Mouse (Mus musculus) left cerebral cortex, postnatal 14 days (tissue): ENCODE measurements around the gene Gm49601. TPM values are rescaled to one million over a fixed set of nuclear protein-coding genes. Genes with fewer than 3 reads are reported as not detected.

ENCODE experiments used
- DNase-seq, 2 experiments: peaks; one replicate each; pipeline ENCODE4 v3.0.0; 2021 to 2022; ENCODE audit warnings: low spot score in 2 of 2, mixed read lengths in 1 of 2
- intact Hi-C: fragments of 180-260 bp; cut with DNase I; formaldehyde crosslinking; loops from one replicate; pipeline ENCODE4 v1.15.1; 2025
- total RNA-seq, 2 experiments: library from RNA; stranded (reverse); gene quantifications; 2 replicates each; pipeline ENCODE4 v1.2.3; 2021

Gene Gm49601
- total RNA-seq, 2 experiments from 2014 or later = 216 to 232 TPM

DNA sequence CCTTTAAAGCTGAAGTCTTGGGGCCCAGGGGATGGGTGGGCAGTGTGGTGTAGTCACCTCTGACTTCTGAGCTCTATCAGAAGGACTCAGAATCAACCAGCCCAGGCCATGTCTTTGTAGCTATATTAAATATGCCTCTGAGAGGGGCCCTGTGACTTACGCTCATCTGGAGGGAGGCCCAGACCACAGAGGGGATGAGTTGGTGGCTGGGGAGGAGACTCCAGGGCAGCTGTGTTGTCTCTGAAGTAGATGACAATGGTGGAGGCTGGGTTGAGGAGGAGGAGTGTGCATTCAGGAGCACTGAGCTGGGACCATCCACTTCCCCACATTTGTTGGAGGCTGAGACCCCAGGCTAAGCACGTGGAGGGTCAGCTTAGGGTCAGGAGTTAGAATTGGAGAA is 7.9 kb downstream of the Gm49601 start:
- DNase-seq = no peak
- intact Hi-C loops = loop anchor here (5.0 kb wide), 1 partner anchor 271 kb away; the partner anchor contains the start of genes Arvcf and Tango2

- intact Hi-C loops = loop anchor here (1.0 to 5.0 kb wide), 2 partner anchors 174 to 270 kb away; partner anchors contain the start of genes Arvcf and Tango2
- peak; percentile 89 to 94 for DNase-seq
Measured at GRCm38 (mm10) chr16:18617370-18618065, 8.7 kb downstream of the Gm49601 start.

DNA sequence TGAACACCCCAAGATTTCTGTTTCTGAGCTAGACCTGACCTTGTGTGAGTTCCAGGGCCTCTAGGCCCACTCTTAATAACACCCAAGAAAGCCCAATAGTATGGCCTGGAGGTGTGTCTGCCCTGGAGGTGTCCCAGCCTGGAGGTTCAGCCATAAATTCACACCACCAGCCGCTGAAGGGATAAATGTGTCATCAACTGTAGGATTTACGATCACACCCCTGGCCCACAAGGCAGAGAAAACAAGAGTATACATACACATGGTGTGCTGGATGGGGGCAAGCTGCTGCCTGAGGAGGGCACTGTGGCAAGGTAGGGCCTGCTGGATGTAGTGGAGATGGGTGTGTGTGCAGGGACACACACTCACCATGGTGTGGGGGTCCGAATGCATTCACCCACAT is 12.9 kb downstream of the Gm49601 start:
- no peak for DNase-seq
- intact Hi-C loops = no loop called here

DNA sequence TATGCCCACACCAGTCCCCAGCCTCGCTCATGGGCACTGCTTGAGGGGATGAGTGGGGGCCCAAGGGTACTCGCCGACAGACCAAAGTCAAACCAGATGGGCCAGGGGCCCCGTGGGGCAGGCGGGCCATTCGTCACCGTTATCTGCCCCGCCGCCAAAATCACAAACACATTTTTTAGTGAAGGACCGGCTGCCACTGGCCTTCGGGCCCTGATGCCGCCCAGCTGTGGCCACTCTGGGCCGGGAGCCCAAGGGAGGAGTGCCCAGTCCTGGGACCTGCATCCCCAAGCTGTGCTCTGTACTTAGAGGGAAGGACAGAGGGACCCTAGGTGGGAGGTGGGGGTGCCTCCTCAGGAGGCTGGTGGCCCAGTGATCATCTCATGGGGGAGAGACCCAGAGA is 14.5 kb downstream of the Gm49601 start:
- DNase-seq = no peak
- intact Hi-C loops = no loop called here

- no peak for DNase-seq
- intact Hi-C loops = no loop called here
Measured at GRCm38 (mm10) chr16:18609099-18609498, 17.1 kb downstream of the Gm49601 start.

DNA sequence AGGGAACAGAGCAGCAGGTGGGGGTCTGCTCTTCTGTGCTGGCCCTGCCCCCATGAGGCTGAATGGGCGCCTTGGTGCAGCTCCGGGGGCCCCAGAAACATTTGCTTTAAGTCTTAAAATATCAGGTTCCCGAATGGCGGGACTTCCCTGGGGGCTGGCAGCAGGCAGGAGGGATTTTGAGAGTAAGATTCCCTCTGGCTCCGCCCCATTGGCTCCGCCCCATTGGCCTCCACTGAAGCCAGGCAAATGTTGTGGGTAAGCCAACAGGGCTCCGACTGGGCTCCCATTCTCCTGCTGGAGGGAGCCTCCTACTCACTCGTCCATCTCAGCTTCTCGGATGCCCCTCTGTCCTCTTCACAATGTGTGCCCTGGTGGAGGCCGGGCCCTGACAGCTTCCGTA is 18.0 kb downstream of the Gm49601 start:
- intact Hi-C loops = no loop called here
- DNase-seq = no peak

DNA sequence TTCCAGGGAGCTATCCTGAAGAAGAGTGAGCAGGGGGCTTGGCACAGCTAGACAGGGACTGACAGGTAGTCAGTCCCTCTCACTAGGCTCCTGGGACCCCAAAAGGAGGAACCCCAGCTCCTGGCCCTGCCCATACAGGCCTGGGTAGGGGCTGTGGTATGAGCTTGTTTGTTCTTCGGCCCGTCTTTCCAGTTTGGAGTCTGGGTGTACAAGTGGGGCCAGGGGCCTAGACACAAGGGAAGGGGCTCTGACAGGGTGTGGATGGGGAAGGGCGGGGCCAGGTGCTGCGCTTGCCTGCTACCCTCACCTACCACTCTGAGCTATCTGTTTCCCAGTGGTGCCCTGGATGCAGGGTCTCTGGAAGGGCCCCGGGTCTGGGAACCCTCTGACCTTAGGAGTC is 20.5 kb downstream of the Gm49601 start:
- no peak for DNase-seq
- intact Hi-C loops = no loop called here

DNA sequence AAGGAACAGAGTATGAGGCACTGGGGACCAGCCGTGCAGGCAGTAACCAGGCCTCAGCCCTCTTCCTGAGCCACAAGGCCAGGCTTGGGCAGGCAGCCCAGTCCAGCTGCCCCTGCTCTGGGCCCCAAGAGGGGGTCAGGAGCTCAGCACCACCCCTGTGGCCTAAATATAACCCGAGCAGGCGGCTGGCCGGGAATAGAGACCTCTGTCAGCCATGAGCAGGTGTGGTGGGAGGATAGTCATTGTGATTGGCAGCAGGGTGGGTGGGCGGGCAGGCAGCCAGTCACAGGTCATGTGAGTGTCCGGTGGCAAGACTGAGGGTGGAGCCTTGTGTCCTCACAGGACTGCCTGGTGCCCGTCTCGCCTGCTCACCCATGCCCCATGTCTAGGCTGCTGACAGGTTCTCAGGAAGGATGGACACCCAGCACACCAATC is 21.9 kb downstream of the Gm49601 start:
- no peak for DNase-seq
- intact Hi-C loops = no loop called here

DNA sequence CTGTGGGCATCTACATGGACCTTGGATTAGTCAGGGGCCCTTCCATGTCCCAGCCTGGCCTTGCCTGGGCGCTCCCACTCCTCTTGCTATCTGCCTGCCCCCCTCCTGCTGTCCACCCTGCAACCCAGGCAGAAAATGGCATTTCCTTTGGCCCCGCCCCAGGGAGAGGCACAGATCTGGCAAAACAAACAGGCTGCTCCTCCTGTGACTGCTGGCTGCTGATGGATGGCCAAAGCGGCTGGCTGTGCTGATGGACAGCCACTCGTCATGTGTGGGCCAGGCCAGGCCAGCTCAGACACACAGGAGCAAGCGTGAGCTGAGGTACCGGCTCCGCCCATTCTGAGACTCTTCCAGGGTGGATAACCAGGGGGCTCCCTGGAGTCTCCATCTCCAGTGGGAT is 24.8 kb downstream of the Gm49601 start:
- intact Hi-C loops = no loop called here
- DNase-seq = no peak

DNA sequence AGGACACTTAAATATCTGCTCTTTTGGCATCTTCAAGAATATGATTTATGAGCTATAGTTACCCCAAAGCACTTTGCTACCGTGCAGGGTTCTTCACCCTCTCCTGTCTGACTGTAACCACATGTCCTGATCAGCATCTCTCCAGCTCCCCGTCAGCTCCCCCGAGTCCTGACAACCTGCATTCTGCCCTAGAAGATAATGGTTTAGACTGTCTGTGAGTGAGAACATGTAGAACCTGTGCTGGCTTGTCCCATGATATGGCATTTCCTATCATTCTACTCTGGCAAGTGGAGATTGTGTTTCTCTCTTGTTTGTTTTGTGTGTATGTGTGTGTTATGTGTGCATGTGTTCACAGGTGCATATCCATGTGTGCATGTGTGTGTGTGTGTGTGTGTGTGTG is 28.2 kb downstream of the Gm49601 start:
- DNase-seq = no peak
- intact Hi-C loops = no loop called here

DNA sequence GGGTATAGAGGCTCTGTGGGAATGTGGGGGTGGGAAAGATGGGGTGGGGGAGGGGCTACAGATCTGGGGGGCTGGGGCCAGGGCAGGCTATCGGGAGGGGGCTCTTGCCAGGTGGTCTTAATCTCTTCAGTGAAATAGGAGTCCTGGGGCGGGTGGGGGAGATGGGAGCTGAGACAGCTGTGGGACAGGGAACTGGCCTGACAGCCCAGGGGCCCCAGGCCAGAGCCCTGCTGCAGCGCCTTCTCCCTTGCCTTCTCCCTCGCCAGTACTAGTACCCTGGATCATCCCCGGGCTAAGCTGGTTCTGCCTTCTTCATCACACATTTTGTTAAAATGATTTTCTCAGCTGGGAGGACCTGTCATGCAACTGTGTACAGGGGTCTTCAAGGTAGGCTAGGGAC is 30.0 kb downstream of the Gm49601 start:
- DNase-seq = no peak
- intact Hi-C loops = no loop called here

DNA sequence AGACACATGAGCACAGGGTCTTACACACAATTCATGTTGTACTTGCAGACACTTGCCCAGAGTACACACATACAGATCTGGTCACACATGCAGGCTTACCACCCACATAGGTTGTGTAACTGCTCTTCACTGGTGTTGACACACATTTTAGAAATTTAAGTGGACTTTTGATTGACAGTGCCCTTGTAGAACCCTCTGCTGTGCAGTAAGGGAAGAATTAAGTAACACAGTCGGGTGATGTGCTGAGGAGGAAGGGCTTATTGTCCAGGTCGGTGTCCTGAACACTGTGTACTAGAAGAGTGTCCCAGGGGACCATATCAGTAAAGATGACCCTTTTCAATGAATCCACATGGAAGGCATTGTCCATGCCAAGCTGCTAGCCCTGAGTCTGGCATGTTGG is 32.3 kb downstream of the Gm49601 start:
- intact Hi-C loops = no loop called here

GRCm38 (mm10) chr16:18591047-18592018 is 34.9 kb downstream of the Gm49601 start:
- no peak for DNase-seq
- intact Hi-C loops = no loop called here

More for the DNA sequence above, 32.3 kb downstream of the Gm49601 start:
- no peak for DNase-seq

GRCm38 (mm10) chr16:18589804-18590790 is 36.1 kb downstream of the Gm49601 start, which contains the start of gene Tbx1:
Gene Tbx1 (minus strand): TSS chr16:18590671.
- intact Hi-C loops = no loop called here
- no peak for DNase-seq

DNA sequence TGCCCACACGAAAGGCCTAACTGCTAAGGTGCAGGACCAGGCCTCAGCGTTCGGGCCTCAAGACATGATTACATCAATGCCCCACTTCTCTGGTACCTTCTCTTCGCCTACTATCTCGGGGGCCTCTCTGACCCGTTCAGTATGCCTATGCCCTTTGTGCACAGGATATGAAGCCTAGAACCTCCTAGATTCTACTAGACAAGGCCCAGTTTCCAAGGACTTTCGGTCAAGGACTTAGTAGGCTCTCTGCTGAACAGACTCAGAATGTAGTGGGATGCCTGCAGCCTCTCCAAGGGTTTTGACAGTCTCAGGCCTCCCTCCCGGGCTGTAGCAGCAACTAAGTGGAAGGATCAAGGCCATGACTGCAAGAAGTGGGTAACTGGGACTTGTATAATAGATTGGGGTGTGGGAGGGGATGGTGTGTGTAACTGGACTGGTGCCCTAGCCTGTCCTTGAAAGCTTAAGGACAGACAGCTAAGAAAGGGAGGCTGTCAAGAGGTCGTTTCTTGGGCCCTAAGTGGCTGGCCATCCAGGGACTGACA is 37.1 kb downstream of the Gm49601 start:
- intact Hi-C loops = no loop called here

GRCm38 (mm10) chr16:18588738-18589055 is 37.5 kb downstream of the Gm49601 start:
- intact Hi-C loops = no loop called here
- no peak for DNase-seq

More for the DNA sequence above, 37.1 kb downstream of the Gm49601 start:
- DNase-seq = no peak

- intact Hi-C loops = no loop called here
- DNase-seq = no peak
Measured at GRCm38 (mm10) chr16:18587847-18588737, 38.1 kb downstream of the Gm49601 start.

DNA sequence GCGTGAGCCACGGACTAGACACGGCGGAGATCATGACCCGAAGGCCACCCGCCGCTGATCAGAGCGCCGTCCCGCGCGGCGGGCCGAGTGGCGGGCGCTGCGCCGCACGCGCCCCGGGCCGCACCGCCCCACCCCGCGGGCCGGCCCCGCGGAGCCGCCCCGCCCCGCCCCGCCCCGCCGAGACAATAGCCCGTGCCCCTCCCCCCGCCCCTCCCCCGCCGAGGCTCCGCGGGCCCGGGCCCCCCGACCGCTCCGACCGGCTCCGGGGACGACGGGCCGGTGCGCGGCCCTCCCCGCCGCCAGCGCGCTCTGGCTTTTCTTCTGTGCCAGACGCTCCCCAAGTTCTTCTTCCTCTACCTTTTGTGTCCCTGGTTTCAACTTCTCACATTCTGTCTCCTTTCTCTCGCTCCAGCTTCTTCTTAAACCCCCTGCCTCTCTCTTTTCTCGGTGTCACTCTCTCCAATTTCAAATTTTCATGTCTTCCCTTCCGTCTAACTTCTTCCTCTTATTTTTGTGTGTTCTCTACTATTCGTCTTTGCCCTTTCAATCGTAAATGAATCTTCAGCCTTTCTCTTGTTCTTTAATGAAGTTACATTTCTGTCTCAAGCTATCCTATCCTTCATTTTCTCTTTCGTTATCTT is 39.2 kb downstream of the Gm49601 start:
- DNase-seq = no peak
- intact Hi-C loops = no loop called here
